Mouse (Mus musculus): Measurements from ENCODE around the gene Agtrap. TPM values are rescaled to one million over a fixed set of nuclear protein-coding genes. Genes with fewer than 3 reads are reported as not detected.

Agtrap gene
- polyA plus RNA-seq, 1 experiment from 2014 or later, result 11.9 TPM

DNA sequence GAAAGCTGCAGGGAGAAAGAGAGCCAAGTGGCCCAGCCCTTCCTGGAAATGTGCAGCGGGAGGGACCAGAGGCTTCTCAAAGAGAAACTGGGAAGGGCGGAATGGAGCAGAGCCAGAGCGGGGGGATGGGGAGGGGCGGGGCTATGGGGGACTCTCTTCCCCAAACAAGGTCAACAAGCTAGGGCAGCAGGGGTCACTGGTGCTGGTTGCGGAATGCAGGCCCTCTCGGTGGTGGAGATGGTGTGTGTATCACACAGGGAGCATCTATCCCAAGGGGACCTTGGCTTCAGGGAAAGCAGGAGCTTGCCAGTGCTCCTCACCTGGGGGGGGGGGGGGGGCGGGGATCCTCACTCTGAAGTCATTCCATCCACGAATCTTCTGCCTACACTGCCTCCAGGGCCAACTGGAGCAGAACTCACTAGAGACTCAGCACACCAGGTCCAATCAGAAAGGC lies 3.5 kb downstream of the Agtrap start:
- Histone ChIP-seq H3K27me3 (no peaks in the 10 kb centered on the region), H3K4me2 (replicated peaks) (no peak overlapping the region), H3K9ac (replicated peaks) (no peak overlapping the region), H3K36me3 (peaks cover 21% of the 10 kb centered on the region; the same call in 1 of the 2 replicates), H3K4me3 (no peak overlapping the region), H3K27ac (replicated peaks) (no peak overlapping the region), H3K9me3 (no peaks in the 10 kb centered on the region), H3K4me1 (peaks cover 38% of the 10 kb centered on the region)
- 6% methylated on average over 8 of the region's 8 CpGs for WGBS
- ATAC-seq (ENCODE audit: low FRiP score, low read depth), result no peak

DNA sequence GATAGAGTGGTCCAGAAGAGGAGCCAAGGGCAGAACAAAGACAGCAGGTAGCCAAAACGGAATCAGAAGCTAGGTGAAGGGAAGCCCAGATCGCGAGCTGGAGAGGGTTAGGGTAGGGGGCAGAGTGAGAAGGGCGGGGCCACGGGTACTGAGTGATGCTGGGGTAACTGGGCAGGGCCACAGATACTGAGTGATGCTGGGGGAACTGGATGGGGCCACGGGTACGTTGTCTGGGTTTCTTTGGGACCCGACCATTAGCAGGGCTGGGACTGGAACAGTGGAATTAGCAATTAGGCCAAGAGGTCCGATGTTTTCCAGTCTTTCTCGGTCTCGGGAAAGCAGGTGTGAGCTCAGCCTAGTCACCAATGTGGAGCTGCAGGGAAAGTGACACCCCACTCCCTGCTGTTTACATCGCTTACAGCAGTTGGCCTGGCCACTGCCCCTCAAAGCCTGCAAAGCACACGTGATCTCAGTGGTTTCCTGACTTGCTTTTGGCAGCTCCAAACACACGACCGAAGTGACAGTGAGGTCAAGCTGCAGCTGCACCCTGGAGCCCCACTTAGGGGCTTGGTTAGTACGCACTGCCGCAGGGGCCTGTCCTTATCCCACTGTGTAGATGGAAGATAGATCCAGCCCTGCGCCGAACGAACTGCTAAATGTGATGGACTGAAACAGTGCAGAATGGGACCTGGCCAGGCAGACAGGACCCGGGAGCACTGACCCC lies 4.5 kb downstream of the Agtrap start:
- peaks cover 21% of the 10 kb centered on the region; the same call in 1 of the 2 replicates for H3K36me3 ChIP-seq
- no peak overlapping the region for H3K4me2 ChIP-seq (replicated peaks)
- no peak for ATAC-seq (ENCODE audit: low FRiP score, low read depth)
- no peaks in the 10 kb centered on the region for H3K27me3 ChIP-seq
- H3K27ac ChIP-seq (replicated peaks), result no peak overlapping the region
- H3K4me1 ChIP-seq, result peaks cover 33% of the 10 kb centered on the region
- whole genome bisulfite sequencing, result 64% methylated on average over 21 of the region's 21 CpGs
- H3K4me3 ChIP-seq, result no peak overlapping the region
- H3K9me3 ChIP-seq, result no peaks in the 10 kb centered on the region
- no peak overlapping the region for H3K9ac ChIP-seq (replicated peaks)

DNA sequence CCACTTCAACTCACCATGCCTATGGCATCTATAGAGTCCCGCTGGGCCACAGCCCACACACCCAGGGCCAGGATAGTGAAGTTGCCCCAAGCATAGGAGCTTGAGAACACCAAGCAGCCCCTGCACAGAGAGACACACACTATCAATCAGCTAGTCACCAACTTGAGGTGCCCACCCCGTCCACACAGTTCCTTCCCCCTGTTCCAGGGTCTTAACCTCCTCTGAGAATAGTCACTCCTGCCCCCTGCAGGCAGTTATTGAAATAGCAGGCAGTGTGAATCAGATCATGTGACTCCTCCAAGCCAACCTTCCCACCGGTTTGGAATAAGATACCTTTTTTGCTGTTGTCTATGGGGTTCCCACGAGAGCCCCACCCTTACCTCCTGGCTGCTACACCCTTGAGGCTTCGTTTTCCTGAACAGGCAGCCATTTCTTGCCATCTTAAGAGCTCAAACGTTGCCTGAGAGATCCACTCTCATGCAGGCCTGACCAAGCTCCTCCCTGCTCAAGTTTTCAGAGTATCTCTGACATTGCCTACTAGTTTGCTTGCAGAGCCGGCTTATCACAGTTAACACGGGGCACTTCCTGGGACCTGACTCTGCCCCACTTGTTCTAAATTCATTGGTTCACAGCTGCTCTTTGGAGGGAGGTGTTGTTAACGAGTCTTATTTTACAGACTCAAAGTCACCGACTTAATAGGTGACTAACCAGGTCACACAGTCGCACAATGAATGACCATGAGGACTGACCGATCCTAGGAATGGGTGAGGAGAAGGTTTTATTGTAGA lies 5.4 kb downstream of the Agtrap start:
- peaks cover 26% of the 10 kb centered on the region for H3K4me1 ChIP-seq
- ATAC-seq (ENCODE audit: low FRiP score, low read depth), result no peak
- no peaks in the 10 kb centered on the region for H3K9me3 ChIP-seq
- H3K4me3 ChIP-seq, result no peak overlapping the region
- no peak overlapping the region for H3K27ac ChIP-seq (replicated peaks)
- no peak overlapping the region for H3K4me2 ChIP-seq (replicated peaks)
- WGBS, result 54% methylated on average over 12 of the region's 12 CpGs
- no peaks in the 10 kb centered on the region for H3K27me3 ChIP-seq
- H3K9ac ChIP-seq (replicated peaks), result no peak overlapping the region
- H3K36me3 ChIP-seq, result peaks cover 21% of the 10 kb centered on the region; the same call in 1 of the 2 replicates

DNA sequence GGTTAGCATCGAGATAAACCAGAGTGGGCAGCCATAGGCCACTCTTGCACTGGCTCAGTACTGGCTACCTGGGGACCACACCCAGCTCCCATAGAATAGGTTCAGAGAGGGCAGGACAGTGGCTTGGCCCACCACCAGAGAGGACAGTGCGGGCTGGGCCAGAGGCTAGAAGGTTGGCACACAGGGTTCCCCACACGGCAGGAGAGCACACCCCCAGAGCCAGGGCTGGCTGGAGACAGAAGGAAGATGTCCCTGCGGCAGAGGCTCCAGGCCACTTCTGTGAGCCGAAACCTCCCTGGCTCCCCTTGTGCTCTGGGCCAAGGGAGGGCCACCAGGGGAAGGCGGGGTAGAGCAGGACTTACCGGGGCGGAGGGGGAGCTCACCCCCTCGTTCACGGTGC lies 6.6 kb downstream of the Agtrap start:
- 93% methylated on average over 10 of the region's 10 CpGs for WGBS
- ATAC-seq (ENCODE audit: low FRiP score, low read depth), result no peak
- no peak overlapping the region for H3K27ac ChIP-seq (replicated peaks)

DNA sequence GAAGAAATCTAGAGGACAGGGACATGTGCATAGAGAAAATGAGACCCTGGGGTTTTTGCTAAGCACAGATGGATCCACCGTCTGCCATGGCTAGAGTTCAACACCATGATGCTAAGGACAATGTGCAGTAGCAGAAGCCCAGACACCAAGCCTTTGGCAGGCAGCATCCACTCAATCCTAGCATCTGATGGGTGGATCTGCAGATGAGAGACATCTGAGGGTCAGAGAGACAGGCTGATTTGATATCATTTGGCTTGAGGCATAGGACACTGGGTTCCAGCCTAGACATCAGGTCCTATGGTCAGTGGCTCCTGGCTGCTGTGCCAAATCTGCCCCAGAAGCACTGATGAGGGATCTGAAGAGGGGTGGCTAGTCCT lies 7.2 kb downstream of the Agtrap start:
- Histone ChIP-seq H3K4me2 (replicated peaks) (no peak overlapping the region), H3K4me1 (peaks cover 13% of the 10 kb centered on the region), H3K27me3 (no peaks in the 10 kb centered on the region), H3K9me3 (no peaks in the 10 kb centered on the region), H3K27ac (replicated peaks) (no peak overlapping the region), H3K4me3 (no peak overlapping the region), H3K36me3 (peaks cover 21% of the 10 kb centered on the region; the same call in 1 of the 2 replicates), H3K9ac (replicated peaks) (no peak overlapping the region)
- 92% methylated on average over 1 of the region's 1 CpGs for WGBS
- ATAC-seq (ENCODE audit: low FRiP score, low read depth), result no peak

More for the DNA sequence above, 6.6 kb downstream of the Agtrap start:
- Histone ChIP-seq H3K4me1 (peaks cover 18% of the 10 kb centered on the region), H3K9ac (replicated peaks) (no peak overlapping the region), H3K27me3 (no peaks in the 10 kb centered on the region), H3K9me3 (no peaks in the 10 kb centered on the region), H3K4me3 (no peak overlapping the region), H3K36me3 (peaks cover 21% of the 10 kb centered on the region; the same call in 1 of the 2 replicates), H3K4me2 (replicated peaks) (no peak overlapping the region)

DNA sequence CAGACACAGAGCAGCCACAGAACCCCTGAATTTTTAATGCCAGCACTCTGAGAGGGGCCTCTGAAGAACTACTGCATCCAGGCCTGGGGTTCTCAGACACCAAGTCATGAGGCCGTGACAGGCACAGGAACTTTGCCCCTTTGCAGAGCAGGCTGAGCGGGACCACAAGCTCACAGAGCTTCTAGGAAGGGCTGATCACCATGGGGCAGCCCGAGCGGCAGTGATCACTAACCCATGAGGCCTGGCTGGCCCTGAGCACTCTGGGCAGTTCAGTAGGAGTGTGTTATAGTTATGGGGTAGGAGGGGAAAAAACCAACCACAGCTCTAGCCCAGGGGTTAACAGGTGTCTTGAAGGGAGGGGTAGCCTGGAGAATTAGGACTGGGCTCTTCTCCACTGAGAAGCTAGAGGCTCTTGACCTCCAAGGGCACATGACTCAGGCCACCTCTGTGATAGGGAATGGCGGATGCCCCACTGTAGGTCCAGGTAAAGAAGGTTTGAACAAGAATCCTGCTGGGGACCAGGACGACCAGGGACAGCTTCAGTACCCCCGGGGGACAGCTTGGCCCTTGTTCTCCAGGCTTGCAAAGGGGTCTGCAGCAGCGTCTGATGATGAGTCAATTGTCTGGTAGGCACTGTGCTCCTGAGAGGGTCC lies 7.8 kb downstream of the Agtrap start:
- Histone ChIP-seq H3K27me3 (no peaks in the 10 kb centered on the region), H3K4me1 (peaks cover 10% of the 10 kb centered on the region), H3K9ac (replicated peaks) (no peak overlapping the region), H3K4me2 (replicated peaks) (no peak overlapping the region), H3K36me3 (peaks cover 21% of the 10 kb centered on the region; the same call in 1 of the 2 replicates), H3K27ac (replicated peaks) (no peak overlapping the region), H3K4me3 (no peak overlapping the region), H3K9me3 (no peaks in the 10 kb centered on the region)
- ATAC-seq (ENCODE audit: low FRiP score, low read depth), result no peak
- 84% methylated on average over 8 of the region's 8 CpGs for WGBS

DNA sequence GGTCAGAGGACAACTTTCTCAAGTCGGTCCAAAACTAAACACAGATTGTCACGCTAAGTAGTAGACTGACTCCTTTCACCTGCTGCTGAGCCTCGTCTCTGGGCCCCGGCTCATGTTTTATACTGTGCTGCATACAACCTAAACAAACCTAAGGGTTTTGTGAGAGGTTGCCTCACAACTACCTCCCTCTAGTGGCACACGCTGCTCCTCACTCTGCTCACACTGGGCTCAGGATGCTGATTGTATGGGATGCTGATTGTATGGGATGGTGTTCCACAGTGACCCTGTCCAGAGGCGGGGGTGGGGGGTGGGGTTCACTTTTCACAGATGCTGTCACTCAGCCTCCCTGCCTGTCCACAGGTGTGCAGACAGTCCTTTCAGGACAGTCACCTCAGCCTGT lies 8.6 kb downstream of the Agtrap start:
- ATAC-seq (ENCODE audit: low FRiP score, low read depth), result no peak
- H3K9ac ChIP-seq (replicated peaks), result no peak overlapping the region

DNA sequence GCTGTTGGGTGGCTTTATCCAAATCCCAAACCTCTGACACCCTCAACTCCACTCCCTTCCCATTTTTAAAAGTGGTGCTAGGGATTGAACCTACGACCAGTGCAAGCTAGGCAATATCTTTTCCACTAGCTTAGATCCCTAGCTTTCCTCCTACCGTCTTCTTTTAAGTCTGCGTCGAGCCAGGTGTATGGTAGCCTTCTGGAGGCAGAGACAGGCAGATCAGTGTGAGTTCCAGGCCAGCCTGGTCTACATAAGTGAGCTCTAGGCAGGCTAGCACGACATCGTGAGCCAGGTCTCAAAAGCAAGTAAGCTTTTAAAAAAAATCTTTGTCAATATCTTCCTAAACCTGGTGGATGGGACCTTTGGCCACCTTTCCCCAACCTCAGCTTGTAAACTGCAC lies 11.9 kb downstream of the Agtrap start:
- H3K9me3 ChIP-seq, result no peaks in the 10 kb centered on the region
- no peak overlapping the region for H3K27ac ChIP-seq (replicated peaks)
- 0 out of 2 replicates have a peak, but pooled peaks cover 4% of the 10 kb centered on the region for H3K4me1 ChIP-seq
- H3K4me3 ChIP-seq, result no peak overlapping the region
- no peak overlapping the region for H3K9ac ChIP-seq (replicated peaks)
- H3K27me3 ChIP-seq, result no peaks in the 10 kb centered on the region
- 95% methylated on average over 6 of the region's 6 CpGs for WGBS
- peaks cover 12% of the 10 kb centered on the region; the same call in 1 of the 2 replicates for H3K36me3 ChIP-seq
- H3K4me2 ChIP-seq (replicated peaks), result no peak overlapping the region
- no peak for ATAC-seq (ENCODE audit: low FRiP score, low read depth)

More for the DNA sequence above, 8.6 kb downstream of the Agtrap start:
- no peak overlapping the region for H3K4me2 ChIP-seq (replicated peaks)
- 61% methylated on average over 6 of the region's 6 CpGs for WGBS
- H3K27me3 ChIP-seq, result no peaks in the 10 kb centered on the region
- H3K4me3 ChIP-seq, result no peak overlapping the region
- H3K36me3 ChIP-seq, result peaks cover 21% of the 10 kb centered on the region; the same call in 1 of the 2 replicates
- no peaks in the 10 kb centered on the region for H3K9me3 ChIP-seq
- peaks cover 10% of the 10 kb centered on the region for H3K4me1 ChIP-seq
- H3K27ac ChIP-seq (replicated peaks), result no peak overlapping the region

DNA sequence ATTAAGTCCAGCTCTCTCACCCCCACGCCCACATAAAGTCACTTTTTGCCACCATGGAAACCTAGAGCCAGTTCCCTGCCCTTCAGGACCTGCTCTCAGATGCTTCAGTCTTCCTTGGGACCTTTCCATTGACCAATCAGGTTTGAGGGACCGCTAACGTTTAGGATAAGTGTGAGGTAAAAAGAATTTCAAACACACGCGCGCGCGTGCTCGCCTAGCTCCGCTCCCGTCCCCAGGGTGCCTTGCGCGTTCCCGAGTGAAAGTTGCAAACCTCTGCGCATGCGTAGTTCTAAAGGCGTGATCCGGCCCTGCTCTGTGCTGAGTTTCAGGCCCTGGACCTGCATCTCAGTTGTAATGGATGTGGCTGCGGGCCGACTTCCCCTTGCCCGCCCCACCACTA lies 12.6 kb downstream of the Agtrap start:
- no peaks in the 10 kb centered on the region for H3K27me3 ChIP-seq
- 45% methylated on average over 21 of the region's 21 CpGs for whole genome bisulfite sequencing
- H3K4me3 ChIP-seq, result peak overlapping the region; percentile 29
- H3K9me3 ChIP-seq, result no peaks in the 10 kb centered on the region
- H3K4me1 ChIP-seq, result 0 out of 2 replicates have a peak, but pooled peaks cover 4% of the 10 kb centered on the region
- H3K36me3 ChIP-seq, result 0 out of 2 replicates have a peak, but pooled peaks cover 5% of the 10 kb centered on the region
- peak overlapping the region; percentile 21; the same call in 1 of the 2 replicates for H3K9ac ChIP-seq (replicated peaks)
- peak overlapping the region; percentile 45 for H3K4me2 ChIP-seq (replicated peaks)
- H3K27ac ChIP-seq (replicated peaks), result no peak overlapping the region
- ATAC-seq (ENCODE audit: low FRiP score, low read depth), result peak; percentile 32

DNA sequence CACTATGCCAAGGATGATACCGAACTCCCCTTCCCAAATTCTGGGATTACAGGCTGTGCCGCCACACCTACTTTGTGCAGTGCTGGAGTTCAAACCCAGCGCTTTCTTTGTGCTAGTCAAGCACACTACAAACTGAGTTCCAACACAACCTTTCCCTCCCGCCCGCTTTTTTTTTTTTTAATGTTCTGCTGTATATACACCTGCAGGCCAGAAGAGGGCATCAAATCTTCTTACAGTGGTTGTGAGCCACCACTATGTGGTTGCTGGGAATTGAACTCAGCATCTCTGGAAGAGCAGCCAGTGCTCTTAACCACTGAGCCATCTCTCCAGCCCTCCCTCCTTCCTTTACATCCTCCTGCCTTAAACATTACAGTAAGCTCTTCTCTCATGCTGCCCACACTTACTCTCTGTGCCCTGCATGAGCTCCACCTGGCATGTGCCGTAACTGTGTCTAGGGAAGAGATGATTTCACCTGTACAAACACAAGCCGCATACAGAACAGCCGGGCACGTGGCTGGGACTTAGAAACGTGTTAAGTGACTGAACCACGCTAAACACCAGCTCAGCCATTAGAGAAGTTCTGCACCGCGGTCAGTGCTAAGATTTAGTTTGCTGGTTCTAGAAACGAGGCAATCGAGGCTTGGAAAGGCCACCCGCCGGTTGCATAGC lies 13.2 kb downstream of the Agtrap start:
- no peaks in the 10 kb centered on the region for H3K27me3 ChIP-seq
- H3K9me3 ChIP-seq, result no peaks in the 10 kb centered on the region
- 0 out of 2 replicates have a peak, but pooled peaks cover 1% of the 10 kb centered on the region for H3K36me3 ChIP-seq
- WGBS, result 49% methylated on average over 17 of the region's 17 CpGs
- peak; percentile 21; the same call in 1 of the 2 replicates for ATAC-seq (ENCODE audit: low FRiP score, low read depth)
- H3K4me1 ChIP-seq, result 0 out of 2 replicates have a peak, but pooled peaks cover 4% of the 10 kb centered on the region
- H3K9ac ChIP-seq (replicated peaks), result peak overlapping the region; percentile 21; the same call in 1 of the 2 replicates
- H3K27ac ChIP-seq (replicated peaks), result no peak overlapping the region
- peak overlapping the region; percentile 29 for H3K4me3 ChIP-seq
- H3K4me2 ChIP-seq (replicated peaks), result peak overlapping the region; percentile 45

DNA sequence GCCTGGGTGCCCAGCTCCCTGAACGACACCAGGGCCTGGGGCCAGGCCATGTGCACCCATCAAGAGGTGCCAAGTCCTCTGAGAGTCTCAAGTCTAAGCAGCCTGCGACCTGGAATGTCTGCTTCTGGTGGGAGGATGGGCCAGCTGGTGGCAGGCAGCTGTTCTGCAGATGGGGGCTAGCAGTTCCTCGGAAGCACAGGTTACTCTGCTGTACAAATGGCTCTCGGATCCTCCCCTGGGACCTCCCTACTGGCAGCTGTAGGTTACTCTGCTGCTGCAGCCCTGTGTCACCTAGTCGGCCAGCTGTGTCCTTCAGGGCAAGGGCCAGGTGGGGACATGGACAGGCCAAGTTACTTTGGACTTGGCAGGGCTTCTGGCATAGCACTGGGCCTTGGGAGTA lies 16.3 kb downstream of the Agtrap start:
- 0 out of 2 replicates have a peak, but pooled peaks cover 6% of the 10 kb centered on the region for H3K4me1 ChIP-seq
- H3K4me3 ChIP-seq, result no peak overlapping the region
- ATAC-seq (ENCODE audit: low FRiP score, low read depth), result no peak
- H3K27ac ChIP-seq (replicated peaks), result no peak overlapping the region
- no peaks in the 10 kb centered on the region for H3K9me3 ChIP-seq
- no peak overlapping the region for H3K4me2 ChIP-seq (replicated peaks)
- WGBS, result 67% methylated on average over 5 of the region's 5 CpGs
- 0 out of 2 replicates have a peak, but pooled peaks cover 3% of the 10 kb centered on the region for H3K27me3 ChIP-seq
- H3K36me3 ChIP-seq, result no peaks in the 10 kb centered on the region
- H3K9ac ChIP-seq (replicated peaks), result no peak overlapping the region

Measured in midbrain, embryonic 12.5 days (tissue).